Mouse (Mus musculus) common myeloid progenitor, adult 5-6 weeks (primary cell): ENCODE measurements at regions not wholly inside any gene's neighbourhood (a gene's known extent, or its start where the extent isn't known, plus 50 kb on each side); places are given as distances from the start of the nearest gene placed in this dataset.
"Not testable (repeated sequence)": the region's sequence is repeated elsewhere in the genome, so short reads cannot be mapped to it uniquely, and the experiment has no call there.

Experiments used
- ATAC-seq: replicated peaks from 2 replicates; pipeline ENCODE4 v1.8.0; 2016; ENCODE audit warnings: low read depth, mild to moderate bottlenecking, moderate TSS enrichment, inconsistent platforms; ENCODE audit not compliant: poor library complexity, severe bottlenecking

DNA sequence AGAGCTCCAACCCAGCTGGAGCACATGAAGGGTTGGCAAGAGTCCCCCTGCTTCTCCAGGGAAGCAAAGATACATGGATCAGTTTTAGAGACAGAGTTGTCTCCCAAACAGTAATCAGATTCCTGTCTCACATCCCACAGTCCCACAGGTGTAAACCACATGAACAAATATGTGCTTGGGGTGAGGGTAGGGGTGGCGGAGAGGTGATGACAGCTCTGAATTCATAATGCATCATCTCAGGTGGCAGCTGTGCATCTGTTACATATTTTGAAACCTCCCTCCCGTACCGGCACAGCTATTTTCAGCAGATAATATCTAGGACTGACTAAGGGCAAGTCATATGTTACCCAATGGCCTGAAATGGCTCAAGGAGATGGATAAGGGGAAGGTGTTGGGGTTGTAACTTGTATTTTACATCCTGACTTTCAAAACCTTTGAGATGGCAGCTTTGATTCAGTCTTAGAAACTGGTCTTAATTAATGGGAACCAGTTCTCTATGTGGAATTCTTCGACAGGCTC is 579.2 kb upstream of the 2610301B20Rik start:
- ATAC-seq: no peak

DNA sequence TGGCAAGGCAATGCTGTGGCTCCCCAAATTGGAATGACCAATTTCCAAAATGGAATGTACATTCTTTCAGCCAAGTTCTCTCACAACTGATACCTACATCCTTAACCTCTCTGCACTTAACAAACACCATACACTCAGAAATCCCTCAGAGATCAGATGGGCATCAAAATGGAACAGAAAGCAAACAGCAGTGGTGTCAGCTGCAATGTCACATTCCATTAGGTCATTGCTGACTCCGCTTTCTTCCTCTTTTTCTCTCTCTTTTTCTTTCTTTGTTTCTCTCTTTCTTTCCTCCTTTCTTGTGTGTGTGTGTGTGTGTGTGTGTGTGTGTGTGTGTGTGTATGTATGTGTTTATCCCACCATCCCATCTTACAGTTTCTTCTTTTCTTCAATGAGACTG is 578.1 kb upstream of the 2610301B20Rik start:
- ATAC-seq: no peak

DNA sequence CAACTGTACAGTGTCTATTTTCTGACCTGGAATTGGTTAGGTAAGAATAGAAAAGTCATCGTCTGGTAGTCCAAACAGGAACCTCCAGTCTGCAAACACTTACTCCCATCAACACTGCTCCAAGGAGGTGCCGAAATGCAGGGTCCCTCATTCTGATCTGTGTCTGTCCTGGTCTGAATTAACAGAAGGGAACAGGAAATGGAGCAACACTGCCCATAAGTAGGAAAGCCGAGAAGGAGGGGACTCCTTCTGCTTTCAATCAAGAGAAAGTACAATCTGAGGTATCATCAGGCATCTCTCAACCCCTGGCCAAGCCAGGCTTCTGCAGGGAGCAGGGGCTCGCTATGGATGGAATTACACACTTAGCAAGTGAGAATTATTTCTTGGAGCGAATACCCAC is 562.4 kb upstream of the 2610301B20Rik start:
- no peak for ATAC-seq

DNA sequence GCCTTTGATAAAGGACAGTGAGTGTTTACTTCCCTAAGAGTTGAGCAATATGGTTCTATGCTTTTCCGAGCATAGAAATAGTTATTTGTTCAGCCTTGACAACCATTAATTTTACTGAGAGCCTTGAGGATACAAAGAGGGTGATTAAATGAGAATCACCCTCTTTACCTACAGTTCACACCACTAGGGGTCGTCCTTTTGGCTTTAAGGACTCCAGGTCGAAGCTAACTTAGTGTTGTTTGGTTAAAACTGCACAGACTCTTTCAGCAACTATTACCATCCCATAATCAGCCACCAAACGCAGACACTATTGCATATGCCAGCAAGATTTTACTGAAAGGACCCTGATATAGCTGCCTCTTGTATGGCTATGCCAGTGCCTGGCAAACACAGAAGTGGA is 559.2 kb upstream of the 2610301B20Rik start:
- ATAC-seq: no peak

DNA sequence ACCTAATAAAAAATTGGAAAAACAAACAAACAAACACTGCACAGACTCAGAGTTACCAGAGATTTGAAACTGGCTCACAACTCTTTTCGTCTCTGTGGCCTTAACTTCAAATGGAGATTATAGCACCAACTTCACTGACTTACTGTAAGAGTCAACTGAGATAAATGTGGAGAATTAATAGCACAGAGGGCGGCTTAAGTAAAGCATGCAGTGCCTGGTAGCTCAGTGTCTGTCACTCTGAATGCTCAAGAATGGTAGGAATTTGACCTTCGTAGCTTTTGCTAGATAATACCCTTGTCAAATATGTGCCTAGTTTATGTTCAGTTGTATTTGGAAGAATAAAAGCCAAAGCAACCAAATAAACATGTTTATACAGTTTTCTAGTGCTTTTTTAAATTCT is 558.4 kb upstream of the 2610301B20Rik start:
- ATAC-seq: no peak

DNA sequence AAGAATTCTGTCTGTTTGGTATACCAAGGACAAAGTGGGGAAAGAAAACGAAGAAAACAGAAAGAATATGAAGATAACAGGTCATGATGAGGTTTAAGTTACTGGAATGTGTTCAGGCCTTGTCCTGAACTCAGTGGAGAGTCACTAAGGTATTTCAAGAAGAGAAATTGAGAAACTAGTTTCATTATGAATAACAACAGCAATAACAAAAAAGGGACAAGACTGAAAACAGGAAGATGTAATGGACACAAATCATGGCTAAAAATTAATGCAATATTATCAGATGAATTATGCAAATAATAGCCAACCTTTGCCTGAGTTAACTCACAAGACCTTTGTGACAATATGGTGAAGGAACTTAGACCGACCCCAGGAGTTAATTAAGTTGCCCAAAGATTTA is 530.2 kb upstream of the 2610301B20Rik start:
- no peak for ATAC-seq

DNA sequence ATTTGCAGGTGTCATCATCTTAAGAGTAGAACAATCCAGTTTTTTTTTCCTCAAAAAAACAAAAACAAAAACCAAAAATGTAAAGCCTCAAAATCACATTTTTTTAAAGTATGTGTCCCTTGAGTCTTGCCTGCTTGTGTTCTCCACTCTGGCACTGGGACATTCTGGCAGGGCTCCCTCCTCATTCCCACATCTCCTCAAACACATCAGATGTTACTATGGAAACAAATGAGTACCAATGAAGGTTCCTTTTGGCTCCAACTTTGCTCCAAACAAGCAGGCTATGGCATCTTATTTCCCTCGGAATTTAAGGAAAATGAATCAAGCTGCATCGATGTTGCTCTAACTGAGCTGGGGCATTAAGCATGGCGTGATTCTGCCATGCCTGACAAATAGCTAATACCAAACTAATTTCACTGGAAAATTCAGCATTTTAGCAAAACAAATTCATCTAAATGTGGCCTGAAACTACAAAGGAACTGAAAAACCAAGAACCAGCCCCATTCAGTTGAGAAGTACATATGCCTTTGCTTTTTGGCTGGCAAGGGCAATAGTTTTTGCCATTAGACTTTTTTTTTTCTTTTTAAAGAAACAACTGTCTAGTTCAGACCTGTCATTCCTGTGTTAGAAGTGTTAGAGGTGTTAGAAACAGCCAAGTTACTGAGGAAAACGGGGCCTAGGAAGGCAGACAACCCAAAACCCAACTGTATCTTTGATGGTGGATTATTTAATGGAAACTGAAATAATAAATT is 522.2 kb upstream of the 2610301B20Rik start:
- ATAC-seq: no peak

DNA sequence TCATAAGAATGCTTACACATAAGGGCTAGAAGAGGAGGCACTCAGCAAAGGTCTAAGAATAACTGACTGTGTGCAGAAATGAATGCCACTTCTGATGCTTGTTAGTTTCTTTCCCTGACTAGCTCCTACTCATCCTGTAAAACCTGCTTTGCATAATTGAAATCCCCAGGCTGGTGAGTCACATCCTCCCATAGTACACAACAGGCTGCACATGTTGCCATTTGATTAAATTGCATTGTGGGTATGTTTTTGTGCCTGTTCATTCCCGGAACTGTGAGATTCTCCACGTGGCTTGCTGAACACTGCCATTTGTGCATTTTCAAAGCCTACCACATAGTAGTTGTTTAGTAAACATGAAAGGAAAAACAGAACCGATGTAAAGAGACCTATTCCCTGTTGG is 516.7 kb upstream of the 2610301B20Rik start:
- ATAC-seq: no peak

DNA sequence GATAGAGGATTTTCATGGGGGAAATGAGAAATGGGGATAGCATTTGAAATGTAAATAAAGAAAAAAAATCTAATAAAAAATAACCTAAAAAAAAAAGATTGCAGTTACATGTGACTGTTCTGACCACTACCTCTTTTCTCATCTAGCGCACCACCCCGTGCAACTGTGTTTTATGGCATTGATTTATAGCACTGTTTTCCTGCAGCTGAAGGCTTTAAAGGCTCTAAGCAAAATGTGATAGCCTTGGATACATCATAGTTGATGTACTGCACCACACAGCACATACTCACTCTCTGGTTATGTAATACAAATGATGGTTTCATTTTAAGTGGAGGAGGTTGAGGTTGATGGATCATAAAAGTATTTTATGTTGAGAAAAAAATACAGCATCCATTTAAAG is 484.5 kb upstream of the 2610301B20Rik start:
- peak; percentile 66 for ATAC-seq

DNA sequence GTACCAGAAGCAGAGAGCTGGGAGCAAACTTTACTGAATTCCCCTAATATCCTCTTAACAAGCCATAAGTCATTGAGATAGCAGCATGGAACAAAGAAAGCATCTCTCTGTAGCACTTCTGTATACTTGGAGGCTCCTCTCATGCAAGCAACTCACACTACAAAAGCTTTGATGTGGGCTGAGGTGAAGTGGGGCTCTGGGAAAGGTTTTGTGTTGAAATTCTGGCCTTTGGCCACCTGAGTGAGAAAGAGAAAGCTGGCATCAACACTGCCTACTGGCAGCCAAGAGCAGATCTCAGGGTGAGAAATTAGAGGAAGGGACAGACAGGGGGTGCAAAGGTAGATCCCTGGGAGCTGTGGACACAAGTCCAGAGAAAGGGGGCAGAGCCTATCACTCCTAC is 477.0 kb upstream of the 2610301B20Rik start:
- no peak for ATAC-seq

DNA sequence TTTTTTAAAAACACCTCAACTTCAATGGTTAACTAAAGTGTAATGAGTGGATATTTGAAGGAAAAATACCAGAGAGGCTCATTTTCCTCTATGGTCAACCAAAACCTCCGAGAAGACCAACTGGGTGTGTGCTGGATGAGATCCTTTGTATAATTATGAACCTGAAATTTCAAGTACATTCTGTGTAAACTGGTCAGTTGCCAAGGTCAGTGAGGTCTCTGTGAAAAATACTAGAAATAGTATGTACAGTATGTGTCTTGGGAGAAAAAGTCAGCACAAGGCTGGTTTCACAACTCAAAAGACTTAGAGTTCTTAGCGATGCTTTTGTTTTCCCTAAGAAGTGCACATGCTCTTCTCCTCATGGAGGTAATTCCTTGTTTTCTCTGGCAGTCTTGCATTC is 476.2 kb upstream of the 2610301B20Rik start:
- no peak for ATAC-seq

DNA sequence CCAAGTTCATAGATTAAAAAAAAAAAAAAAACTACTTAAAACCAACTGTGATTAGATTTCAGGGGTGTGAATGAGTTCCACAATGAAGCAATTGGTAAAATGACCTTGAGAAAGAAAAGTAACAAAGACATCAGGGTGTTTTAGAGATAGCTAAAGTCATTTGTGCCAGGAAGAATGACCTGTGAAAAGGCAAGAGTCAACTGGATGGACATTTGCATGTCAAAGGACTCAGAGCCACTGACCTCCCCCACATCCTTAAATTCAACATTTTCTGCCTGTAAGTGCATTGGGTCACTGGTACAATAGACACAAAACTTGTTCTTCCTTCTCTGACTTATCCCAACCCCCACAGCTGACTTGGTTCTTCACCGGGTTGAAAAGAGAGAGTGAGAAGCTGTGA is 474.6 kb upstream of the 2610301B20Rik start:
- no peak for ATAC-seq

DNA sequence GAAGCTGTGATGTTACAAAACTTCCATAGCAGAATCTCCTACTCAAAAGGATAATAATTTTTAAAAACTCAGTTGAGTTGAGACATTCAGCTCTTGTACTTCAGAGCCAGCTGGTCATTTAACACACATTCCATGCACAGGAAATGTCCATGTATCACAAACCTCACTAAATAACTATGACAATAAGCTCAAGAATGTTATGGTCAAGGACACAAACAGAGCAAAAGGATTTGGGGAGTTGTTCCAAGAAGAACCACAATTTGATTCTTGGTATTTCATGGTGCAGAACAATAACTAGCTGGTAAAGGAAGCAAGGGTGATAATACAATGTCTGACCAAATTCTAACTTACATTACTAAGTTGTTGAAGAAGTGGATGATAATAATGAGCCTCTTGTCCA is 471.4 kb upstream of the 2610301B20Rik start:
- no peak for ATAC-seq

DNA sequence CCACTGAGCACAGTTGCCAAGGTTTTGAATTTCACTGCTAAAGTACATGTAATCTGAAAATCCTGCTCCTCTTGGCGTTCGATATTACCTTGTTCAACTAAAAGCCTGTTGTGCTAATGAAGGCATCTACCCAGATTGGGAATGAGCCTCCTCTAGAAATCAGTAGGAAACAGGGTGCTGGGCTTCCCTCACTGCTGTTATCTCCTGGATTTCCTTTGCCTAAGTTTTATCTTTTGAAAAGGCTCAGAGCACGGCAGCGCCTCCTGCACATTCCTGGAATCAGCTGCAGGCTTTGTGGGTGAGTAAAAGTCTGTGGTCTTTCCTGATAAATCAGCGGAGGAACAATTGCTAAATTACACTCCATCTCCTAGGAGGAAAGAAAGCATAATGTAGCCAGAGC is 469.9 kb upstream of the 2610301B20Rik start:
- ATAC-seq: no peak

DNA sequence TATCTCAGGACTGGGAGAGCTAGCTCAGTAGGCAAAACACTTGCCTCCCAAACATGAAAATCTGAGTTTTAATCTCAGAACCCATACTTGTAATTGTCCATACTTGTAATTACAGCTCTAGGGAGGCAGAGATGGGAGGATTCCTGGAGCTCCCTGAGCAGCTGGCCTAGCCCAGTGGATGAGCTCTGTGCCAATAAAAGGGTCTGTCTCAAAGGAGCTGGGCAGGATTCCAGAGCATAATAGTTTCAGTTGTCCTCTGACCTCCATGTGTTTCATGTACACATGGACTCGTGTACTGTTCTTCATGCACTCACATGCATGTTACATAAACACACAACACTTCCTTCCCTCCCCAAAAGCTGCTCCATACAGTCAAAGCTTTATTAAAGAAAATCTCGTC is 469.2 kb upstream of the 2610301B20Rik start:
- ATAC-seq: no peak

DNA sequence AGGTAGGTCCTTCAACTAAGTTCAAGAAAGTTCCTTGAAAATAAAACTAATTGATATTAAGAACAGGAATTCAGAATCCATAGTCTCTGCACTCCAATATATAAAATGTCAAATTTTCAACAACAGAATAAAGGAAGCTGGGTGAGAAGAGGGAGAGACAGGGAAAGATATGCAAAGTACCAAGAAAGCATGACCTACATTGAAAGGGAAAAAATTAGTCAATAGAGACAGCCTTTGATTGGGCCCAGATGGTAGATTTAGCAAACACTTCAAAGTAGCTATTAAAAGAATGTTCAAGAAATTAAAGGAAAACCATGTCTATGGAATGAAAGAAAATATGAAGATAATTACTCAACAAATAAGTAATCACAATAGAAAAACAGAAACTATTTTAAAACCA is 460.0 kb upstream of the 2610301B20Rik start:
- ATAC-seq: no peak

DNA sequence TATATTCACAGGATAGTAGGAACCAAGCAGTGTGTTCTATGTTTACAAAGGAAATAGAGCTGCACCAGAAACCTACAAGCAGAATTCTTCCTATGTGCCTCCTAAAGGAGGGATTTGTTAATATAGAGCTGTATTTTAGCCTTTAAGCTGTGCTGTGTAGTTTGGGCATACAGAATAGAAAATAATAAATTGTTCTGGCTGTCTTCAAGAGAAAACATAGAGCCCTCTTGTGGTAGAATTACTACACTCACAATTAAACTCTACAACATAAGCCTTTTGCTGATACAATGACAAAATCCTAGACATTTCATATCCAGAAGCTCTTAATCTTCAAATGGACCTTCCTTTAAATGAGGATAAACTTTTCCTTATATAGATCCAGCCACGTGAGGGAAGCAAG is 452.9 kb upstream of the 2610301B20Rik start:
- no peak for ATAC-seq

DNA sequence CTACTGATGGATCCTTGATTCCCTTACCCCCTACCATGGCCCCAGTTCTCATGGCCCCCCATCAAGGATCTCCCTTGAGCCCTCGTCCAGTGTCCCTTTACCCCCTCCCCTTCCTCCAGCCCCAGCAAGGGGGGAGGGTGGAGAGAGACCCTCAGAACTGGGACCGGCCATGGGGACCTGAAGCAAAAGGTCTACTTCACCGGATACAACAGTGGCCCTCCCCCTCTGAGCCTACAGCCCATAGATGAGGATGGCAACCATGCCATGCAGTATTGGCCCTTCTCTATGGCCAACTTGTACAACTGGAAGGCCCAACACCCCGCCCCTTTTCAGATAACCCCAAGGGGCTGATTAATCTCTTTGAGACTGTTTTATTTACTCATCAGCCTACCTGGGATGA is 439.9 kb upstream of the 2610301B20Rik start:
- no peak for ATAC-seq

DNA sequence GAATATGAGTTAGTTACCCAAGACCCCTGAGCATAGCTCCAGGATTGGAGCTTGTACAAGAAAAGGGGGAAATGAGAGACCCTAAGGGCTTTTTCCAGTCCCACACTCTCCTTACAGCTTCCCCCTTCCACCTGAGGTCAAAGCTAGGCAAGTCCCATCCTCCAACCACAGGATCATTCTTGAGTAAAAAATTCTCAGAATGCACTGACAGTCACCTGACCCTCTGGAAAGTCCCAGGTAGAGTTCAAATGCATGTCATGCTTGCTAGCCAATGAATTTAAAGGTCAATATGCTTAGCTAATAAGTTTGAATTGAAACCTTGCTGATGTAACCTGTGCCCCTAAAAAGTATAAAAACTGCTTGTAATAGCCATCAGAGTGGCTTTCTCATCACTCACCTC is 434.4 kb upstream of the 2610301B20Rik start:
- ATAC-seq: not testable (repeated sequence)

DNA sequence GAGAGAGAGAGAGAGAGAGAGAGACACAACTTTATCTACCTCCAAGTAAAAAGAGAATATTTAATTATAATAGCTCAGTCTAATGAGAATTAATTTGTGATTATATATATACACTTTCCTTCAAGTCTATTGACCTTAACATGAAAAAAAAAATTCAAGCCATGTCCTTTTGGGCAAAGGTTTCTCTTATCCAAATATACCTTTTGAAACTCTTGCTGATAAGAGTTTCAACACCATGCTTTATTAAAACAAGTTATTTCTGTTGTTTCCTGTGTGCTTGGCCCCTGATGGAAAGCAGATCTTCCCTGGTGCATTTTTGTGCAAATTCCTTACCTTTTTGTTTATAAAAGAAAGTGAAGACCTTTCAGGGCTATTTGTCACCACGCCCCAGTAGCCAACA is 414.7 kb upstream of the 2610301B20Rik start:
- ATAC-seq: no peak

DNA sequence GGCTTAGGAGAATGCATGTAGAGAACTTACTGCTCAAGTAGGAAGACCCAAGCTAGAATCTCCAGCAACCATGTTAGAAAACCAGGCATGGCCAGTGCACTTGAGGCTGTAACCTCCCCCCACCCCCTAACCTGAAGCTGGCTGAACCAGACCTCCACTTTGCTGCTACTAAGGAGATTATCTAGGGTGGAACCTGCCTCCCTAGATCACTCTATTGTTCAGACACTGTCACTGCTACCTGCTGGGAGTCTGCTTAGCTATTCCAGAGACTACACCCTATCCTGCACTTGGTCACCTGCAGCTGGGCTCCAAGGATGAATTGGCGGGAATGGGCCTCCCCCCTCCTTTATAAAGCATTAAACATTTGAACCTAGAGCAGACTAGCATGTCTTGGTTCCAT is 393.4 kb upstream of the 2610301B20Rik start:
- ATAC-seq: no peak

DNA sequence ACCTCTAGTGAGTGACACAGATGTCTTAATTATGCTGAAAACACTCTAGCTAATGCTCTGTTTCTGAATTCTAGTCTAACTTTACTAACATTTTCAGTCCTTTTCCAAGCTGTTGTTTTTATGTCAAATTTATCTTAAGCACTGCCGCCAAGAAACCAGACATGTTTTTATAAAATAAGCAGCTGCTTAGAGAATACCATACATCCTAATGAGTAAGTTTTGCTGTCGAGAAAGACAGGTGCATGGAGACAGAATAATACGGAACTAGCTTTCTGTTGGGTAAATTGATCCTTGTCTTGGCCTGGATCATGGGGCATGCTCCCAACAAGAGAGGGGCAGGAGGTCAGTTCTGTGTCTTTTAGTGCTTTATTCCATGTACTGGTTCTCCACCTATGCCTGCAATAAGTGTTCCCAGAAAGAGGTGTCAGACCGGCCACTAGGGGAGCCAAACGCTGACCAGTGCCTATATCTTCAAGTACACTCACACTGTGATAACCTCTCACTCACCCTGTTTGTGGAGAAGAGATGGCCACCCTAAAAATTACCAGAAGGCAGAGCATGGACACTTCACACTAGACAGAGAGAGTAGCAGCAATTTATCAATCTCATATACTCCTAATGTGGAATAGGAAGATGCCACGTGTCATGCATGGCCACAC is 366.0 kb upstream of the 2610301B20Rik start:
- 0 out of 2 replicates have a peak, but pooled peaks have one; percentile 45 for ATAC-seq
